Mouse (Mus musculus) midbrain, embryonic 15.5 days (tissue): ENCODE measurements around the gene Actl6a. TPM values are rescaled to one million over a fixed set of nuclear protein-coding genes. Genes with fewer than 3 reads are reported as not detected.
A peak's percentile ranks its signal among the peaks of the same experiment; 100 is the strongest.
"Not testable (repeated sequence)": the region's sequence is repeated elsewhere in the genome, so short reads cannot be mapped to it uniquely, and the experiment has no call there.

Source experiments
- ATAC-seq: fragments of 200-750 bp; cut with Nextera tagmentation; replicated peaks from 2 replicates; pipeline ENCODE4 v1.8.0; 2017; ENCODE audit warnings: moderate TSS enrichment
- H3K27ac ChIP-seq: fragments of 300-500 bp; sonication (generic); 2 replicates; pipeline ENCODE4 v1.5.1; 2015; ENCODE audit warnings: mild to moderate bottlenecking, inconsistent platforms
- H3K27me3 ChIP-seq: fragments of 300-500 bp; sonication (generic); replicated peaks from 2 replicates; pipeline ENCODE4 v1.6.1; 2015; ENCODE audit warnings: inconsistent platforms
- H3K36me3 ChIP-seq: fragments of 300-500 bp; sonication (generic); replicated peaks from 2 replicates; pipeline ENCODE4 v1.6.1; 2015; ENCODE audit warnings: inconsistent platforms
- H3K4me1 ChIP-seq: fragments of 300-500 bp; sonication (generic); 2 replicates; pipeline ENCODE4 v1.6.1; 2015; ENCODE audit warnings: inconsistent platforms
- H3K4me2 ChIP-seq: fragments of 300-500 bp; sonication (generic); 2 replicates; pipeline ENCODE4 v1.6.1; 2015; ENCODE audit warnings: inconsistent platforms, mild to moderate bottlenecking, moderate library complexity
- H3K4me3 ChIP-seq: fragments of 300-500 bp; sonication (generic); 2 replicates; pipeline ENCODE4 v1.5.1; 2015; ENCODE audit warnings: mild to moderate bottlenecking, inconsistent platforms
- H3K9ac ChIP-seq: fragments of 300-500 bp; sonication (generic); 2 replicates; pipeline ENCODE4 v1.6.1; 2015; ENCODE audit warnings: mild to moderate bottlenecking, inconsistent platforms
- H3K9me3 ChIP-seq: fragments of 300-500 bp; sonication (generic); 2 replicates; pipeline ENCODE4 v1.6.1; 2016; ENCODE audit warnings: inconsistent platforms
- WGBS: fragments of 180-500 bp; shearing (Covaris S2); methylation state at CpG from one replicate; pipeline ENCODE4 v1.1.7; 2015; ENCODE audit warnings: mixed read lengths; 5-methylcytosine and 5-hydroxymethylcytosine counted together
- polyA plus RNA-seq: library from polyadenylated mRNA; unstranded; fragments of >200 nt; fragmentation: Nextera tagmentation; extraction: Ambion mirVana; gene quantifications from 2 replicates; pipeline ENCODE4 v1.2.1, GENCODE M21; 2015

Gene Actl6a
- 67.7 and 75.9 TPM in 2 replicates for polyA plus RNA-seq

DNA sequence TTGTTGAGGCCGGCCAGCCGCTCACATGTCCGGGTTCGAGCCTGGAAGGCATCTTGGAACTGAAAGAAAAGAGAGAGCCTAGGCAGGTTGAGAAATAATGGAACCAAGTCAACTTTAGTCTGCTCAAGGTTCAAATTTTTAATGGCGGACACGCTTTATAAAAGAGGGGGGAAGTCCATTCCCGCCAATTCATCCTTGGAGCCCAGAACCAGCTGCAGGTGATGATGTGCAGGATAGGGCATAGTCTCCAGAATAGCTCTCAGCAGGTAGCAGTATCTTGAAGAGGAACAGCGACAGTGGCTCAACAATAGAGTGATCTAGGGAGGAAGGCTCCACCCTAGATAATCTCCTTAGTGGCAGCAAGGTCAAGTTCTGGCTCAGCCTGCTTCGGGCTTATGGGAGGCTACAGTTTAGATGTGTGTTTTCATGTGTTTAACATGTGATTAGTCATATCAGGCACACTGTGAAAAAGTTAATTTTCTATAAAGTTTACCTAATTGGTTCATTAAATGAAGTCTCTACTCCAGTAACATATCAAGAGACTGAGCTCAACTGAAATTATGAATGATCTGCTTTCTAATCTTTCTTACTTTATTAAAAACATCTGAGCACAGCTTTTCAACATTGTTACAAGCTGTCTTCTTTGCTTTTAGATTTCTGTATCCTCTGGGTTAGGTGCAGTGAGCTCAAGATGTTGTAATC lies at the start of gene Actl6a:
Gene Actl6a, plus strand, starts transcription at position 652 of the 702 bp plus-strand sequence.
- not testable (repeated sequence) for H3K9ac ChIP-seq, H3K9me3 ChIP-seq, H3K36me3 ChIP-seq, H3K27ac ChIP-seq, H3K4me1 ChIP-seq, H3K4me3 ChIP-seq, H3K27me3 ChIP-seq, ATAC-seq, H3K4me2 ChIP-seq
- 79% methylated on average over 9 of the region's 9 CpGs for WGBS

DNA sequence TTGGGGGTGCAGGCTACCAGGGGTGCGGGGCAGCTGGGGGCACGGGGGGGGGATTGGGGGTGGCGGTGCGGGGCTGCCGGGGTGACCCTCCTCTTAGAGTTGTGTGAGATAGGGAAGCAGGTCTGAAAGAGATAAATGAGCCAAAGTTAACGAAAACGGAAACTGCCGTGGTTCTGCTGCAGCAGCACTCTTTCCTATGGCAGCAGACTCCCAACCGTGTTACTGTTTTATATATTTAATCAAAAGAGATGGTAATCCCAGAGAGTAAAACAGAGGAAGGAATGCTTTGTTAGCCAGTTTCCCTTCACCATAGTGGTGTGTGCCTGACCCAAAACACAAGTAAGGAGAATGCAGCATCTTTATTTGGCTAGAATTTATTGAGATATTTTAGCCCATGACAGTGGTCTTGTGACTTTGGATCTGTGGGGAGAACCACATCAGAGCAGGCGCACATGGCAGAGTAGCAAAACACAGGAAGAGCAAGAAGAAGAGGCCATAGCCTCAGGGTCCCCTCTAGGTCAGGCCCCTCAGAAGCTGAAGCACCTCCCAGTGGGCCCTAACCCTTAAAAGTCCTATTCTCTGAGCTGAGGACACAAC lies 49.6 kb upstream of the Actl6a start:
- Histone ChIP-seq H3K36me3 (no peaks in the 10 kb centered on the region), H3K27ac (no peak overlapping the region), H3K4me2 (no peak overlapping the region), H3K9ac (no peak overlapping the region), H3K27me3 (no peaks in the 10 kb centered on the region), H3K9me3 (0 out of 2 replicates have a peak, but pooled peaks cover 3% of the 10 kb centered on the region), H3K4me3 (no peak overlapping the region), H3K4me1 (no peaks in the 10 kb centered on the region)
- no peak for ATAC-seq
- WGBS = 86% methylated on average over 10 of the region's 10 CpGs

GRCm38 (mm10) chr3:32658401-32658800 lies 47.7 kb upstream of the Actl6a start:
- H3K36me3 ChIP-seq = no peaks in the 10 kb centered on the region
- no peak overlapping the region for H3K4me2 ChIP-seq
- ATAC-seq = no peak
- no peaks in the 10 kb centered on the region for H3K9me3 ChIP-seq
- H3K9ac ChIP-seq = no peak overlapping the region
- H3K4me1 ChIP-seq = no peaks in the 10 kb centered on the region
- H3K27ac ChIP-seq = no peak overlapping the region
- WGBS = 78% methylated on average over 7 of the region's 7 CpGs
- no peaks in the 10 kb centered on the region for H3K27me3 ChIP-seq
- no peak overlapping the region for H3K4me3 ChIP-seq

DNA sequence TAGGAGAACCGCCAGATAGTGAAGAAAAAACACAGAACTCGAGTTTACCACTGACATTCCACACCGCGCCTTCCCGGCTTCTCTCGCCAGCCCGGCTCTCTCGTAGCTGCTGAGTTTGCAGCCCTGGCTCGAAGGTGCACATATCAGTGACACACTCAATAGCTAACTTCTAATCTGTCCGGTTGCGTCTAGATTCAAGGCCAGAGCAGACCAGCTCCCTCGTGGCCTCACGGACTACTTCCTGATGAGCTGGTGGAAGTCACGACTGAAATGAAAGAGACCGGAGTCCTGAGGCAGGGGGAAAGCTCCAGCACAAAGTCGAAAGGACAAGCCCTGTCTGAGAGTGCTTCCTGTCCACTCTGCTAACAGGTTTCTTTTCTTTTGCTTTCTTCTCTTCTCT lies 47.3 kb upstream of the Actl6a start:
- Histone ChIP-seq H3K27ac (no peak overlapping the region), H3K4me2 (no peak overlapping the region), H3K36me3 (no peaks in the 10 kb centered on the region), H3K4me1 (no peaks in the 10 kb centered on the region), H3K9ac (no peak overlapping the region), H3K9me3 (no peaks in the 10 kb centered on the region), H3K4me3 (no peak overlapping the region), H3K27me3 (no peaks in the 10 kb centered on the region)
- no peak for ATAC-seq
- 89% methylated on average over 16 of the region's 16 CpGs for WGBS

DNA sequence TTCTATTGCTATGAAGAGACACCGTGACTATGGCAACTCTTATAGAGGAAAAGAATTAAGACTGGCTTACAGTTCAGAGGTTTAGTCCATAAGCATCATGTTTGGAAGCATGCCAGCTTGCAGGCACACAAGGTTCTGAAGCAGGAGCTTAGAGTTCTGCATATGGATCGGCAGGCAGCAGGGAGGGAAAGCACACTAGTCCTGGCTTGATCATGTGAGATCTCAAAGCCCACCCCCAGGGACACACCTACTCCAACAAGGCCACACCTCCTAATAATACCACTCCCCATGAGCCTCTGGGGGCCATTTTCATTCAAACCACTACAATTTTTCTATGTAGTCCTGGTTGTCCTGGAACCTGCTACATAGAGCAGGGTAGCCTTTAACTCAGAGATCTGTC lies 46.6 kb upstream of the Actl6a start:
- WGBS = 84% methylated on average over 2 of the region's 2 CpGs

GRCm38 (mm10) chr3:32660276-32660675 lies 45.8 kb upstream of the Actl6a start:
- WGBS = 52% methylated on average over 8 of the region's 8 CpGs
- Histone ChIP-seq H3K9me3 (no peaks in the 10 kb centered on the region), H3K27me3 (no peaks in the 10 kb centered on the region), H3K4me2 (no peak overlapping the region), H3K4me1 (no peaks in the 10 kb centered on the region), H3K36me3 (no peaks in the 10 kb centered on the region), H3K4me3 (no peak overlapping the region), H3K27ac (no peak overlapping the region), H3K9ac (no peak overlapping the region)
- ATAC-seq = peak; percentile 48; the same call in 1 of the 2 replicates

More for the DNA sequence above, 46.6 kb upstream of the Actl6a start:
- no peak overlapping the region for H3K4me2 ChIP-seq
- no peak overlapping the region for H3K4me3 ChIP-seq
- H3K4me1 ChIP-seq = no peaks in the 10 kb centered on the region
- H3K27ac ChIP-seq = no peak overlapping the region
- no peaks in the 10 kb centered on the region for H3K36me3 ChIP-seq
- ATAC-seq = no peak
- no peaks in the 10 kb centered on the region for H3K27me3 ChIP-seq
- no peak overlapping the region for H3K9ac ChIP-seq
- H3K9me3 ChIP-seq = no peaks in the 10 kb centered on the region

DNA sequence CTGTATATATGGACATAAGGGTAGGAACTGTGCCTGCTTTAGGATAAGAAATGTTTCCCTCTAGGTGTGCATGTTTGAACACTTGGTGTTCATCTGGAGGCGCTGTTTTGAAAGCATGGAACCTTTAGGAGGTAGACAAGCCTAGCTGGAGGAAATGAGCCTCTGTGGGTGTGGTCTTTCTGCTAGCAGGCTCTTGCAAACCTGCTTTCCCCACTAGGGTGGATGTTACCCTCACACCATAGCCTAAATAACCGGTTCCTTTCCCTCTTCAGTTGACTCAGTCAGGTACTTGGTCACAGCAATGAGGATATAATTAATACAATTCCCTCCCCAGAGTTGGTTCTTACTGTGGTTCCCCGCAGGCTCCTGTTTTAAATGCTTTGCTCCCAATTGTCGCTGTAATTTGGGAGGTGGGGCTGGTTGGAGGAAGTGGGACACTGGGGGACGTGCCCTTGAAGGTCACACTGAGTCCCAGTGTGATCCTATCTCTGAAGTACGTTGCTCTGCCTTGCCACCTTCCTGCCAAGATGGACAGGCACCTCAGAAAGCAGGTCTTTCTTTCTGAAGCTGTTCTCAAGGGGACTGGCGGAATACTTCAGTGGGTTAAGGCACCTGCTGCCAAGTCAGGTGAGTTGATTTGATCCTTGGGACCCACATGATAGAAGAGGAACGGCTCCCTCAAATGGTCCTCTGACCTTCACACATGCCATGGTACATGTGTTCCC lies 45.1 kb upstream of the Actl6a start:
- Histone ChIP-seq H3K4me2 (no peak overlapping the region), H3K4me1 (no peaks in the 10 kb centered on the region), H3K27me3 (no peaks in the 10 kb centered on the region), H3K36me3 (no peaks in the 10 kb centered on the region), H3K27ac (no peak overlapping the region), H3K9ac (no peak overlapping the region), H3K4me3 (no peak overlapping the region), H3K9me3 (no peaks in the 10 kb centered on the region)
- 76% methylated on average over 8 of the region's 8 CpGs for WGBS
- ATAC-seq = no peak

DNA sequence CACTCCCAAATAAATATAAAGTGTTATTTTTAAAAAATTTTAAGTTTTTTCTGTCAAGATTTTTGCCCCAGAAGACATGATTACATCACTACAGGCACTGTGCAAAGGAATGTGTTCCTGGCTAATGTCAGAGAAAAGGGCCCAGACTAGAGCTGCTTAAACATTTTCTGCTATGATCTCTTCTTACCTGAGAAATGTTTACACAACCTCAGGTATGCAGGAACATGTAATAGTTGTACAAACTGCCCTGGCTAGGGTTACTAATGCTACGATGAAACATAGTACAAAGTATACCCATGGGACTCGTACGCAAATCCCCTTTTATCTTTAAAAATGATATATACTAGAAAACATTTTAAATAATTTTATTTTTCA lies 44.6 kb upstream of the Actl6a start:
- H3K36me3 ChIP-seq = no peaks in the 10 kb centered on the region
- no peaks in the 10 kb centered on the region for H3K4me1 ChIP-seq
- no peaks in the 10 kb centered on the region for H3K9me3 ChIP-seq
- H3K4me3 ChIP-seq = no peak overlapping the region
- H3K27ac ChIP-seq = no peak overlapping the region
- no peak overlapping the region for H3K4me2 ChIP-seq
- no peak overlapping the region for H3K9ac ChIP-seq
- ATAC-seq = no peak
- 95% methylated on average over 3 of the region's 3 CpGs for WGBS
- no peaks in the 10 kb centered on the region for H3K27me3 ChIP-seq

GRCm38 (mm10) chr3:32668256-32668959 lies 37.7 kb upstream of the Actl6a start:
- ATAC-seq = no peak
- Histone ChIP-seq H3K4me1 (no peaks in the 10 kb centered on the region), H3K4me2 (no peak overlapping the region), H3K36me3 (no peaks in the 10 kb centered on the region), H3K27me3 (no peaks in the 10 kb centered on the region), H3K9me3 (no peaks in the 10 kb centered on the region), H3K9ac (no peak overlapping the region), H3K4me3 (no peak overlapping the region), H3K27ac (no peak overlapping the region)
- WGBS = 82% methylated on average over 9 of the region's 9 CpGs

DNA sequence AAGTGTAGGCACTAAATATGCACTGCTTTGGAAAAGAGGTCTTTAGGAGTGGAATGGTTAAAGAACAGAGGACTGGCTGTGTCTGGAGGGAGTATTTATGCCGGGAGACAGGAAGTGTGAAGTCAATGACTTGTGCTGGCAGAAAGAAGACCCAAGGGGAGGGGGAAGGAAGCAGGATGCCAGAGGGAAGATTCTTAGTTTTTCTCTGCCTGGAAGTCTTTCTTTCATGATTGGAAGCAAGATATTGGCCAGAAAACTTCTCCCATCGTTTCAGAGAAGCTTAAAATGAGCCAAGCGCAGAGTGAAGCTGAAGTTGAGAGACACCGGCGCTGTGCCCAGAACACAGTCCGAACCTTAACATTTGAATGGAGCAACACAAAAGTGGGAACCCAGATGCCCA lies 36.9 kb upstream of the Actl6a start:
- no peak overlapping the region for H3K27ac ChIP-seq
- H3K9me3 ChIP-seq = no peaks in the 10 kb centered on the region
- no peaks in the 10 kb centered on the region for H3K27me3 ChIP-seq
- no peaks in the 10 kb centered on the region for H3K4me1 ChIP-seq
- H3K36me3 ChIP-seq = no peaks in the 10 kb centered on the region
- ATAC-seq = no peak
- H3K4me2 ChIP-seq = no peak overlapping the region
- H3K9ac ChIP-seq = no peak overlapping the region
- H3K4me3 ChIP-seq = no peak overlapping the region
- 77% methylated on average over 6 of the region's 6 CpGs for WGBS

- no peak overlapping the region for H3K4me2 ChIP-seq
- no peak overlapping the region for H3K27ac ChIP-seq
- WGBS = 95% methylated on average over 4 of the region's 4 CpGs
- ATAC-seq = no peak
- no peaks in the 10 kb centered on the region for H3K36me3 ChIP-seq
- H3K4me3 ChIP-seq = no peak overlapping the region
- H3K27me3 ChIP-seq = no peaks in the 10 kb centered on the region
- H3K9me3 ChIP-seq = no peaks in the 10 kb centered on the region
- H3K4me1 ChIP-seq = no peaks in the 10 kb centered on the region
- no peak overlapping the region for H3K9ac ChIP-seq
These were observed 35.9 kb upstream of the Actl6a start for GRCm38 (mm10) chr3:32670196-32670595.

GRCm38 (mm10) chr3:32673151-32673550 lies 32.9 kb upstream of the Actl6a start:
- Histone ChIP-seq H3K27ac (no peak overlapping the region), H3K9ac (no peak overlapping the region), H3K4me3 (no peak overlapping the region), H3K36me3 (no peaks in the 10 kb centered on the region), H3K4me1 (no peaks in the 10 kb centered on the region), H3K4me2 (no peak overlapping the region), H3K27me3 (no peaks in the 10 kb centered on the region), H3K9me3 (no peaks in the 10 kb centered on the region)
- no peak for ATAC-seq
